Mouse (Mus musculus): ENCODE results near the gene Tnnt2. TPM values are rescaled to one million over a fixed set of nuclear protein-coding genes. Genes with fewer than 3 reads are reported as not detected.

Gene Tnnt2
- total RNA-seq, 1 experiment from 2014 or later = 2.2 TPM

DNA sequence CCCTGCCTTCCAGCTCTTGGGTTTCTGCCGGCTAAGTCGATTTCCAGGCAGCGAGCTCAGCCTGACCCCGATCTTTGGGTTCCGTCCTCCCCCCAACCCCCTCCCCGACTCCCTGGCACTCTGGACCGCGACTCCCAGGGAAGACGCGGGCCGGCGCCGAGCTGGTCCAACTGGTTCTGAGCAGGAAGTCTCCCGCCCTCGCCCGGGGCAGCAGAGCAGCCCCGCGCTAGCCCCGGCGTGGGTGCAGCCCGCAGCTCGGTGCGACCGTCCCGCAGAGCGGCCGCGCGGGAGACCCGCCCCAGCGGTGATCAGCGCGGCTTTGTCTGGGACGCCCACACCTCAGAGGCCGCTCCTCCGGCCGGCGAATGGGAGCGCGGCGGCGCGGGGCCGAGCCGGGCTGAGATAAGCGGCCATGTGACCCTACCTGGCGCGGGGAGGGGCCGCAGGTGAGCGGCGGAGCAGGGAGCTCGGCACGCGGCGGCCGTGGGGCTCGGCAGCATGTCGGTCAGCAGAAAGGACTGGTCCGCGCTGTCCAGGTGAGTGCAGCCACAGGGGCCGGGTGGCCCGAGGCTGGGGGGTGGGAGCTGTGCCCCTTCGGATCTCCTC lies 17.6 kb upstream of the Tnnt2 start, which contains the start of gene Lad1:
Gene Lad1, plus strand, starts transcription at position 118 of the 606 bp plus-strand sequence.
- DNase-seq = peak; percentile 25

DNA sequence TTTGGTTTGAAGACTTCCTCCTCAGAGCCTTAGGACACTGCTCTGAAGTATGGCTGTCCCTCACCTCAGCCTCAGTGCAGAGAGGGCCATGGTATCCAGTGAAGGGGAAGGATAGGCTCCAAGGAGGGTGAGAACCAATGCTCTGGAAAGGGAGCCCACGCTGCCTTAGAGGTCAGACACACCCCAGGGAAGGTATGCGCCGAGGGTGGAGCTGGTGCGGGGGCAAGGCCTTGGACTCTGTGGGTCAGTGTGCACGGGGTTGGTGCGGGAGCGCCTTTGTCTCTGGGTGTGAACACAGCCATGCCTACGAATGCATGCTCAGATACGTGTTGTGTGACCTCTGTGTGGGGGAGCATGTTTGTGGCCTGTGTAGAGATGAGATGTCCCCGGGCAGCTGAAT lies 16.1 kb upstream of the Tnnt2 start:
- no peak for DNase-seq

DNA sequence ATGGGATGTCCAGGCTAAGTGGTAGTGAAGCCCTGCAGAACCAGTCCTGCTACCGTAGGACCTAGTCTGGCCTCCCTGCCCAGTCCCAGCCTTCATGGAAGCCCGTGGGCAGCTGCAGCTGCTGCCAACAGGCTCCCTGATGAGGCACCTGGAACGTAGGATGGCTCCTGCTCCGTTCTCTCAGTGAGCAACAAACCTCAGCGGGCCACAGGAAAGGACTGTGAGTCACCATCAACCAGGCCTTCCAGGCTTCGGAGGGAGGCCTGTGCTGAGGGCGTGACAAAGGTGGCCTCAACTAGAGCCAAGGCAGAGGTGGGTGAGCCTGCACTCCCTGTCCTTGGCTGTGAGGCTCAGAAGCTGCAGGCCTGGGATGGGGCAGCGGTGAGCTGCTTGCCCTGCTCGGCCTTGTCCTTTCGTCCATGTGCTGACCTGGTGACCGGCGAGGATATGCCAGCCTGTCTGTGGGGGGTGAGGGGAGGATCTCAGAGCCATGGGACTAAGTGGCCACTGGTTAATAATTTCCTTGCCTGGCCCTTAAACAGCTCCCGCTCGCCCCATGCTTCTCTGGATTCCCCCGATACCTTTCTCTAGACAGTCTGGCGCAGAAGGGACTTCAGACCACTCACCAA lies 15.3 kb upstream of the Tnnt2 start:
- no peak for DNase-seq

DNA sequence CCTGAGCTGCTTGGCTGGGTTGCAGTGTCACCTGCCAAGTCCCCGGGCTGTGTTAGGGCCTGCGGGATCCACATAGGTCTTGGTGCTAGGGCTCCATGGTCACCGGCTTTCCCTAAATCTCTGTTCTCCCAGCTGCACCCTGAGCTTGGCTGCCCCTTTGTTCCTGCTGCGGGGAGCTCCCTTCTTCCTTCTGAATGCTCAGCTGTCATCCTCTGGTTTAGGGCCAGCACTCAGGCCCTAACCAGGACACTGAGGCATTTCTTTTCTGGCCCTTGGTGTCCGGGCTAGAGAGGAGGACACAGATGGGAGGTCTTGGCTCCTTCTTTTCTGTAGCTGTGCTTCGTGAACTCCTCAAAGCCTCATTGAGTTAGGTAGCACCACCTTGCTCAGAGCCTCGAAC lies 14.4 kb upstream of the Tnnt2 start:
- no peak for DNase-seq

DNA sequence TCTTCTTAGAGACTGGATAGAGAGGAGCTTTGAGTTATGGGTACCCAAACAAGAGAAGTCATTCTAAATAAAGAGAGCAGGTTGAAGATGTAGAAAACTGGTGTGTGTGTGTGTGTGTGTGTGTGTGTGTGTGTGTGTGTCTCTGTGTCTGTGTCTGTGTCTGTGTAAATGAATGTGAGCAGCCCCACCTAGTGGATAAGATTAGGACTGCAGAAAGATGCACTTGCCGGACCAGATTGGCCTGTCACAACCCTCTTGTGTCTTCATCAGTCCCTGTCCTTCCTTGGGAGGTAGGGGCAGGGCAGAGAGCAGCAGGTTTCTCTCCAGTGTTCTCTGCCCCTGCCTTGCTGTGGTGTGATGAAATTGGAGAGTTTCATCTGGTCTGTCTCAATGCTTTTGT lies 7.2 kb upstream of the Tnnt2 start:
- no peak for DNase-seq

DNA sequence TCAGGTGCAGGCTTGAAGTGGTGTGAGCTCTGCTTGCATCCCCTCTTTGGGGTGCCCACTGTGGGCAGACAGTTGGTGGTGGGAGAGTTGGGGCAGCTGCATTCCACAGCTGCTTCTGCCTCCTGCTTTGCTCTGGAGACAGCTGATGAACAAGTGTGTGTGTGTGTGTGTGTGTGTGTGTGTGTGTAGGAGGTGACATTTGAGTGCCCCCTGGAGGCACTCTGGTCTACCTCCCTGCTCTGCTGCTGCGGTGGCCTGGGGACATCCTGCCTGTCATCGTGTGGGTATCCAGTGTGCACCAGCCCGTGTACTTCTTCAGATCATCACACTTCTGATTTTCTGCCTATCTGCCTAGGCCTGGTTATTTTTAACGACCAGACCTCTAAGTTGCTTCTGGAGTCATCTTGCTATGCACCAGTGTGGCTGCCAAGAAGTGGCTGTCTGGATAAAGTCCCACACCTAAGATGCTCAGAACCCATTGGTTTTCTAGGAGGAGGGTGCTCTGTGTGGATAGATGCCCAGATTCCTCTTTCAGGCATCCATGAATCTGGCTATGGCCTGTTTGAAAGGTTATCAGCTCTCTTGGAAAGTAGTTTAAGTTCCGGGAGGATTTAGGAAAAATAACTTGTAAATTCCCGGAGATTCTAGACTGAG lies 1.8 kb upstream of the Tnnt2 start:
- DNase-seq = no peak

DNA sequence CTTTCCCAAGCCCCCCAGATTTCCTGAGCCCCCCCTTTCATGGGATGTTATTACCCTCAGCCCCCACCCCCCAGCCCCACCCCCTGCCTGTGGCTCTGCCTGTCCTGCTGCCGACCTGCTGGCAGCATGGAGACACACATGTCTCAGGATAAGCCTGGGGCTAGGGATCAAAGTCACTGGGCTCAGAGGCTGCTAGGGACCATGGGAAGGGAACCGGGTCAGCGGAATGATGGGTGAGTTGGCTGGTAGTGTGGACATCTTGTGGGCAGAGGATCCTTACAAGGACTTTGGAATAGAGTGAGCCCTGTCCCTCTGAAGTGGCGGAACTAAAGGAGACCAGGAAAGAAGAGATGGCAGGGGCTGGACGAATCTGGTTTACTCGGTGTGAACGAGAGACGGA lies 1.2 kb upstream of the Tnnt2 start:
- DNase-seq = no peak

DNA sequence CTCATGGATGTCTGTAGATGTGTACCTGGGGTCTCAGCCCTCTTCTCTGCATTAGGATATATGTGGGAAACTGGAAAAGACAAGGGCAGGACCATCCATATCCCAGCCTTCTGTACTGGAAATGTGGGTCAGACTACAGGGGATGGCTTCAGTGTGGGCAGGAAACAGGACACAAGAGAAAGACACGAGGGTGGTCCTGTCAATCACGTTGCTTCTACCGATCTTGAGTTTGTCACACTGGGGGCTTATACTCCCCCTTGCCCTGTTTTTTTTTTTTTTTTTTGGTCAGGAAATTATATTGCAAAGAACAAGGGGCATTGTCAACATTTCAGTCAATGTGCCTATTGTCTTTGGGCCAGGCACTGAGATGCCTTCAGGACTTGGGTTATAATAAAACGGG lies 2.5 kb downstream of the Tnnt2 start:
- no peak for DNase-seq

DNA sequence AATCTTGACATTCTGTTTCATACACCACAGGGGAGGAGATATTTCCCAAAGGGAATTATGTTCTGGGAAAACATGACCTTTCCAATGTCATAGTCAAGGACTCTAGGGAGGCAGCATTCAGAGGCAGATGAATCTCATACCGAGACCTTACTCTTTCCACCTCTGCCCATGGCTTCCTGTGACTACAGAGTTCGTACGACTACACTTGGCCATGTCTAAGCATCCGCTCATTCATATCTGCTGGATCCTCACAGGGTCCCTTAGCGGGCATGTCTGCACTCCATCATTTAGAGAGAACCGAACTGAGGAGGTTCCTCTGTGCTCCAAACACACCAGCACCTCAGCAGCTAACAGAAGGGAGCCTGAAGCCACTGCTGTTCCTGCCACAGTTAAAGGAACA lies 2.9 kb downstream of the Tnnt2 start:
- no peak for DNase-seq

DNA sequence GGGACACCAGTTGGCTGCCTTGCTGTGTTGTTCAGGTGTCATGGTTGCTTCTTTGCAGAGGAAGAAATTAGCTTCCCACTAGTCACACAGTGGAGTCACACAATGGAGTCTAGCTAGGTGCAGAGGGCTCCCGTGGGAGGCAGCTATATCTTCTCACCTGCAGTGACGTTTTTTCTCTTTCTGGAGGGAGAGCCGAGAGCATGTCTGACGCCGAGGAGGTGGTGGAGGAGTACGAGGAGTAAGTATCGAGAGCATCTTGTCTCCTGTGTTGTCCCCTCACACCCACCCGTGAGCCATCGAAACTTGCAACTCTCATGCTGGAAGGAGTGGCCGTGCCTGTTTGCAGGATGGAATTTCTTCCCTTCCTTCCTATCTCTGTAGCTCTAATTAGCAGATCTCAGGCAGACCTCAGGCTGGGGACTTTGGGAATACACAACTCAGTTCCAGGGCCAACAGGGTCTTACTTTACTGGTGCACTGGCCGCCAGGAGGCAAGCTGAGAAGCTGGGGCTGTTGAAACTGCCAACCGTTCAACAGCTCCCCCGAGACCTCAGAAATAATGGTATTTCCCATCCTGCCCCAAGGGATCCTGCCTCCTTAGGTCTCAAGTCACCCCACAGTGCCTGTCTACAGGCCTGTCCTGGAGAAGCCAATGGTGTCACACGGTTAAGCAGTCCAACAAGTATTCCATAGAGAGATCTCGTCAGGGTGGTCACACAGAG lies 4.7 kb downstream of the Tnnt2 start:
- no peak for DNase-seq

DNA sequence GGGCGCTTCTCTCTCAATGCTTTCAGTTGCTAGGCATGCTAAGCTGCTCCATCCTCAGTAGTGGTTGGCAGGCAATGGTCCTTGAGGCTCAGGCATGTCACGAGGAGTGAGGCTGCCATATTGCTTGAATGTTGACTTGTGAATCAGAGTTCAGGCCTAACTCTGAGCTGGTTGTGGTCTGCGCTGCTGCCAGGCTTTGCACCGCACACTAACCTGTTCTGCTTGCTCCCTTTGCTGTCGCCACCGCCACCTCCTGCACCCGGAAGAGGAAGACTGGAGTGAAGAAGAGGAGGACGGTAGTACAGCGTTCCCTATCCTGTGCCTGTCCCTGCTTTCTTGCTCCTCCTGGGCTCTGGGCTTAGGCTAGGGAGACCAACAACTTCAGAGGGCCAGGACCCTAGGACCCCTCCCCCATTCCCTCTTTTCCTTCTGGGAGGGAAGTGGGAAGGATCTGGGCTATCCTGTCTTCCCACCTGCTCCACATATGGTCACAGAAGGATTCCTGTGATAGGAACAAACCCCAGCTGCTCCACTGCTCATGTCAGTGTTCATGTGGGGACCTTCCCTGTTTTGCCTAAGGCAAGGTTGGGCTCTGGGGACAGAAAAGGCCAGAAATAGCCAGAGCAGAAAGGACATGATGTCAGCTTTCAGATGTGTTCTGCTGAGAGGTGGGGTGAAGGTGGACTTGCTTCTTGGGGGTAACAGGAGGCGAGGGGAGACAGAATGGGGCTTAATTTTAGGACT lies 7.5 kb downstream of the Tnnt2 start:
- no peak for DNase-seq

DNA sequence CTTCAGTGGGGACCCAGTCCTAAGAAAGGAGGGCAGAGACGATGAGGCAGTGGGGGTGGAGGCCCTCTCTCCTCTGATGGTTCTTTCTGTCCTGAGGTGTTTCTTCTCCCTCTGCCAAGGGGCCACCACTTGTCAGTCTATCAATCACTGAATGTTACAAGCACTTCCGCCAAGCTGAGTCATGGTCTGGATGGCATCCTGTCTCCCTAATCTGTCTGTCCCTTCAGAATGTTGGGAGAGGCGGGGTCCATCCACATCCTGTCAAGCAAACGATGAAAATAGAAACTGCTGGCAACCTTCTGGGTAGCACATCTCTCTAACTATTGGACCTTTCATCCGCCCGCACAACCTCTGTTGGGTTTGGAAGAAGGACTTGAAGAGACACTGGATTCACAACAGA lies 8.3 kb downstream of the Tnnt2 start:
- no peak for DNase-seq

DNA sequence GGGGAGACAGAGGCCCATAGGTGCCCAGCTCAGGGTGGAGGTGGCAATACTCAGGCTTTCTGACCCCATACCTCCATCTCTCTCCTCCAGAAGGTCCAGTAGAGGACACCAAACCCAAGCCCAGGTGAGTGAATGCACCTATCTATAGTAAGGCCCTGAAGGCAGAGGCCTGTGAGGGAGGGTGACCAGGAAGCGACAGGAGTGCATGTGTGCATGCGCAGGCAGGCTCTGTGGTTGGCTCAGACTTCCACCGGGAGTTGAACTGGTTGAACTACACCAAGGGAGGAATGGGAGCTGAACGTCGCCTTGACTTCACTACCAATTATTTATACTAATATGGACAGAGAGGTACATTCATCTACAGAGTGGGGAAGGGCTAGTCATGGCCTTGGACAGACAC lies 10.5 kb downstream of the Tnnt2 start:
- DNase-seq = no peak

DNA sequence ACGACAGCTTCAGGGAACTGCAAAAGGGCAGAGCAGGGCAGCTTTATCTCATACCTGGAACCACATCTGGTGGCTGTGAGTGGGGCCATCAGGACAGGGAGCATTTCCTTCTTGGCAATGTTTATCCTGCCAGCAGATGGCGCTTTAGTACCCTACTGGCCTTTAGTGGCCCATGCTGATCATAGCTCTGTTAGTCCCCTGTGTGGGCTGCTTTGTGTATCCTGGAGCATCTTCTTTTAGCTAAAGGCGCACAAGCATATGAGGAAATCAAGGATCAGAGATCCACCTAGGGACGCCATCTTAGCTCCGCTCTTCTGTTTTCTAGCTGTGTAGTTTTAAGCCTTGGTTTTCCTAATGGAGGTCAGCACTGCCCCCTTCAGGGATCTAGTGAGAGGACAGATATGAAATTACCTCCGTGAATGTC lies 11.0 kb downstream of the Tnnt2 start:
- peak; percentile 40 for DNase-seq

DNA sequence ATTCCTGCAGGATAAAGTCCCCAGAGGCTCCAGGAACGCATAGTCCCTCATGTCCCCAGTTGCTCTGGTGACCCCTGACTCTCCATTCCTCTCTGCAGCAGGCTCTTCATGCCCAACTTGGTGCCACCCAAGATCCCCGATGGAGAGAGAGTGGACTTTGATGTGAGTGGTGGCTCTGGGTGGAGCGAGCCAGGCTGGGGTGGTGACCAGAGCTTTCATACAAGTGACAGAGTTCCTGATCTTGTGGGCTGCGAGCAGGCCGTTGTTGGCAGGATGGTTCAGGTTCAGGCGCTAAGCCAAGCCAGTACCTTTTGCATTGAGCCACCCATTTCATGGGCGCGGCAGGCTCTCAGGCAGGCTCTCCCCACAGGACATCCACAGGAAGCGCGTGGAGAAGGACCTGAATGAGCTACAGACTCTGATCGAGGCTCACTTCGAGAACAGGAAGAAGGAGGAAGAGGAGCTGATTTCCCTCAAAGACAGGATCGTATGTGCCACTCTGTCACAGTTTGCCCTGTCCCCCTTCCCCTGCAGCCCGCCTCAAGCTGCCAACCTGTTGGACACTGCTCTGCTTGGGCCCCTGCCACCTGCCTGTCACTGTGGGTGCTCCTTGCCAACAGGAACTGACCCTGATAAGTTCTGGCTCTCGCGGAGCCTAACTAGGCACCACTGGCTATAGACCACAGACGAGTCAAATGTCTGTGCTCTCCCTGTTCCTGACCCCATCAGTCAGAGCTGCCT lies 11.6 kb downstream of the Tnnt2 start:
- DNase-seq = no peak

DNA sequence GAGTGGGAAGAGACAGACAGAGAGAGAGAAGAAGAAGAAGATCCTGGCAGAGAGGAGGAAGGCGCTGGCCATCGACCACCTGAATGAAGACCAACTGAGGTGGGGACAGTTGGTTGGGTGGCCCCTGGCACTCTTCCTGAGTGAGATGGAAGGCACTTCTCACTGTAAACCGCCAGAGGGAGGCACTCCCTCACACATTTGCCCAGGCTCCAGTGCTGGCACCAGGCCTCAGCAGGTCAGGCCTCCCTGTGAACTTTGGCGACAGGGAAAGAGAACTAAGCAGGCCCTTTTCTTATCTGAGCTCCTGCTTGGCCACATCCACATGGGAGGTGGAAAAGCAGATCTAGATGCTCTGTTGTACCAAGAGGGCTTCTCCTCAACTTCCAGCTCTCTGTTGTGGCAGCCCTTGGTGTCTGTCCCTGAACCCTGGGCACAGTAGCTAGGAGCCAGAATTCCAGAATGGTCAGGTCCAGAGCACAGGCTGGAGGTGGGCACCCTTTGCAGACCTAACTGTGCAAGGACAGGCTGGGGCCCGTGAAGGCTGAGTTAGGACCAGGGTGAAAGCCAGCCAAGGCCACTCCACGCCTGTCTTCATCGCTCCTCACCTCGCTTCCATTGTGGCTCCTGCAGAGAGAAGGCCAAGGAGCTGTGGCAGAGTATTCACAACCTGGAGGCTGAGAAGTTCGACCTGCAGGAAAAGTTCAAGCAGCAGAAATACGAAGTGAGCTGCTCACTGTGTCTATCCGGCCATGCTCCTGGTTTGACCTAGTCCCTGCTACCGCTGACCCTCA lies 14.8 kb downstream of the Tnnt2 start:
- peak; percentile 35 for DNase-seq

DNA sequence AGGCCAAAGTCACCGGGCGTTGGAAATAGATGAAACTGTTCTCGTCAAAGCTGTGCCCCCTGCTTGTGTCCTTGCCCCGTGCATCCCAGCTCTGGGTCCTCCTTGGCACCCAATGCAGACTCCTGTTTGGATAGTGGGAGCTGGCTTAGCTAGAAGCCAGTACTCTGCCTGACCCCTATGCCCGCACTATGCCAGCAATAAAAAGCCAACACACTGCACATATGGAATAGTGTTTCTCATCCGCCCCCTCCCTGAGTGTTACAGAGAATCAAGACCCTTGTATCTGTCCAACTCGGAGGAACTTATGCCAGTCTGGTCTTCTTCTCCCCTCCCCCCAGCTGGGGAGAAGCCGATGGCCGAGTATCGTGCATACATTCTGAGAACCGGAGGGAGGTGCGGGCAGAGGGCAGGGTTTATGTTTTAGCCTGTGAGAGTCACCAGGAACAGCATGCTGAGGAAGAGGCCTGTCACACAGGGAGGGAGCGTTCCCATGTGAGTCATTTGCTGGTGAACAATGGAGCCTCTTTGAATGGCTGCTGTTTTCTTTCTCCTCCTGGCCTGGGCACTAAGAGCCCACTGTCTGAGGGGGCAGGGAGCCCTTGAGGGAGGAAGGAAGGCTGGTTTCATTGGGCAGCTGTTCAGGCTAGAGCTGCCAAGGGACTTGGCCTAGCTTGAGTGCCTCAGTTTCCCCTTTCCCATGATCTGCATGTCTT lies 16.0 kb downstream of the Tnnt2 start:
- DNase-seq = no peak

DNA sequence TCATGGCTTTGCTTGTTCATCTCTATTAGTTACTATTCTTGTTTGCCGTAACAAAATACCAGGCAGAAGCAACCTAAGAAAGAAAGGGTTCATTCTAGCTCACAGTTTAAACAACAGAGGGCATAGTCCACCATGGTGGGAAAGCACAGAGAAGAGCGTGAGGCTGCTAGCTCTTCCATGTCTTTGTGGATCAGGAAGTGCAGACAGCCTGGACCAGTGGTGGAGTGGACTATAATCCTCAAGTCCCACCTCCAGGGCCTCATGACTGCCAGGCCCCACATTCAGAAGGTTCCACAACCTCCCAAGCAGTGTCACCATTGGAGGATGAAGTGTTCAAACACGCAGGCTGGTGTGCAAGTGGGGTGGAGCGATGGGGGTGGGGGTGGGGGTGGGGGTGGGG lies 17.0 kb downstream of the Tnnt2 start:
- DNase-seq = no peak

DNA sequence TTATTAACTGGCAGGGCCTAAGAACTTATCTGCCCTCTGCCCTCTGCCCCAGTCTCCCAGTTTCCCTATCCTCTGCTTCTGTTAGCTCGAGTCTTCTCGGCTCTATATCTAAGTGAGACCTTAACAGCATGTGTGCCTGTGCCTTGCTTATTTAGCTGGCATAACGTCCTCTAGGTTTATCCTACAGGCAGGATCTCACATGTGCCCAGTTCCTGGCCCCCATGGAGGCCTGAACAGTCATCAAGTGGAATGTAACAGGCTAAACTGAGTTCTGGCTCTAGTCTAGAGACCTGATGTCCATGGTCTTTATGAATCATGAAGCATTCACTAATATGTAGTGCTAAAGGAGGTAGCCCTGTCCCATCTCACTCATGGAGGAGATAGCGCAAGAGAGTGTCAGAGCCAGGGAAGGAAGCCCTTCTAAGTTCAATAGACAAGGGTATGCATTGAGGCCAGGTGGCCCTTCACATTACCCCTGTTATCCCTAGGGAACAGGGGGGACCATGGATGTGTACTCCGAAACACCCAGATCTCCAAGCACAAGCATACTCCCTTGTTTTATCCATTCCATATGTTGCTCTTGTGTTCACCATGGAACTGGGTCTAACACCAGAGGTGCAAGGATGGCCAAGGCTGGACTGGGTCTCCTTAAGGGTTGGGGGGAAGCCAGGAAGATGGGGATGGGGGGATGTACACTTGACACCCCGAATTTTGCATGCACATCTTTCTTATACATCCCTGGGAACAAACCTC lies 18.6 kb downstream of the Tnnt2 start:
- no peak for DNase-seq

DNA sequence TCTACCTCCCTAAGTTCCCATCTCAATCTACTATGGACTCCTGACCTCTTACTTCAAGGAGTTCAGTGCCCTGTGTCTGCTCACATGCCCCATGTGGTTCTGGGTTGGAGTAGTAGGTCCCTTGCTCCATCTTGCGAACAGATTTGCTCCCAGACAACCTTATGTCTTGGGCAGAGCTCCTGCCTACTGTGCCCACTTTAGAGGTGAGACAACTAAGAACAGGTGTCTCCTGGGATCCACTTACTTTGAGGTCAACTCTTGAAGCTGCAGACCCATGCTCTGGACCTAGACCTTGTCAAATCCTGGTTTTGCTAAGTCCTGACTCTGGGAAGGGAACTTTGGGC lies 19.2 kb downstream of the Tnnt2 start:
- DNase-seq = no peak

Measured in adrenal gland, postnatal 25 days (tissue).